Mouse (Mus musculus) liver, embryonic 16.5 days (tissue): Measurements from ENCODE around the gene Srprb. TPM values are rescaled to one million over a fixed set of nuclear protein-coding genes. Genes with fewer than 3 reads are reported as not detected.

Source experiments
- ATAC-seq: fragments of 200-750 bp; cut with Nextera tagmentation; 2 replicates; pipeline ENCODE4 v1.8.0; 2017; ENCODE audit warnings: low read depth, mild to moderate bottlenecking, moderate number of reproducible peaks, moderate library complexity
- H3K27ac ChIP-seq: fragments of 300-500 bp; sonication (generic); 2 replicates; pipeline ENCODE4 v1.5.1; 2014; ENCODE audit warnings: mild to moderate bottlenecking, low read length
- H3K27me3 ChIP-seq: fragments of 300-500 bp; sonication (generic); 2 replicates; pipeline ENCODE4 v1.6.1; 2014; ENCODE audit warnings: low read depth, low read length, mixed read lengths; ENCODE audit not compliant: control insufficient read depth, insufficient read depth
- H3K36me3 ChIP-seq: fragments of 300-500 bp; sonication (generic); 2 replicates; pipeline ENCODE4 v1.6.1; 2014; ENCODE audit warnings: mild to moderate bottlenecking; ENCODE audit not compliant: control insufficient read depth, insufficient read depth
- H3K4me1 ChIP-seq: fragments of 300-500 bp; sonication (generic); 2 replicates; pipeline ENCODE4 v1.6.1; 2014; ENCODE audit warnings: low read depth, low read length, mixed read lengths; ENCODE audit not compliant: control insufficient read depth
- H3K4me2 ChIP-seq: fragments of 300-500 bp; sonication (generic); 2 replicates; pipeline ENCODE4 v1.6.1; 2014; ENCODE audit warnings: low read depth, low read length, mixed read lengths
- H3K4me3 ChIP-seq: fragments of 300-500 bp; sonication (generic); 2 replicates; pipeline ENCODE4 v1.5.1; 2014; ENCODE audit warnings: low read depth, mild to moderate bottlenecking, low read length
- H3K9ac ChIP-seq: fragments of 300-500 bp; sonication (generic); 2 replicates; pipeline ENCODE4 v1.6.1; 2014; ENCODE audit warnings: low read depth, low read length
- H3K9me3 ChIP-seq: fragments of 300-500 bp; sonication (generic); replicated peaks from 2 replicates; pipeline ENCODE4 v1.6.1; 2016; ENCODE audit warnings: low read length; ENCODE audit not compliant: control insufficient read depth
- WGBS: fragments of 180-500 bp; shearing (Covaris S2); extraction: QIAGEN DNeasy Blood & Tissue Kit; methylation state at CpG from one replicate; pipeline ENCODE4 v1.1.7; 2014; ENCODE audit not compliant: insufficient replicate concordance; 5-methylcytosine and 5-hydroxymethylcytosine counted together
- polyA plus RNA-seq: library from polyadenylated mRNA; unstranded; fragments of >200 nt; fragmentation: Nextera tagmentation; extraction: Ambion mirVana; gene quantifications from 2 replicates; pipeline ENCODE4 v1.2.1, GENCODE M21; 2015

Gene Srprb
- polyA plus RNA-seq: 16.9 and 17.2 TPM in 2 replicates

- 0 out of 2 replicates have a peak within 1 kb of the TSS, but pooled peaks have one; percentile 58 for H3K27ac ChIP-seq
- peak; percentile 97 for ATAC-seq
Observed at GRCm38 (mm10) chr9:103201561-103202260, at the start of gene Srprb. TSS of gene Srprb (minus strand) at chr9:103202137.

GRCm38 (mm10) chr9:103248618-103249017 is 46.7 kb upstream of the Srprb start:
- Histone ChIP-seq H3K4me1 (peaks cover 4% of the 10 kb centered on the region), H3K9ac (no peak overlapping the region), H3K27ac (no peak overlapping the region), H3K4me2 (no peak overlapping the region), H3K36me3 (peaks cover 8% of the 10 kb centered on the region), H3K9me3 (no peaks in the 10 kb centered on the region; the same call in 1 of the 2 replicates), H3K27me3 (no peaks in the 10 kb centered on the region), H3K4me3 (no peak overlapping the region)
- 56% methylated on average over 4 of the region's 4 CpGs for WGBS
- ATAC-seq: no peak

More at GRCm38 (mm10) chr9:103201561-103202260, at the start of gene Srprb:
- Histone ChIP-seq H3K9ac (peak within 1 kb of the TSS; percentile 81), H3K27me3 (no peaks in the 10 kb centered on the region), H3K9me3 (no peaks in the 10 kb centered on the region), H3K4me1 (peaks cover 13% of the 10 kb centered on the region; the same call in 1 of the 2 replicates), H3K36me3 (peaks cover 9% of the 10 kb centered on the region; the same call in 1 of the 2 replicates), H3K4me3 (peak within 1 kb of the TSS; percentile 86), H3K4me2 (peak within 1 kb of the TSS; percentile 84)
- WGBS: under 1% methylated on average over 45 of the region's 45 CpGs

GRCm38 (mm10) chr9:103246526-103247168 is 44.7 kb upstream of the Srprb start:
- peak; percentile 55 for ATAC-seq
- 41% methylated on average over 8 of the region's 8 CpGs for WGBS
- Histone ChIP-seq H3K9ac (no peak overlapping the region), H3K4me1 (peaks cover 6% of the 10 kb centered on the region), H3K27me3 (no peaks in the 10 kb centered on the region), H3K27ac (no peak overlapping the region), H3K4me3 (no peak overlapping the region), H3K9me3 (no peaks in the 10 kb centered on the region), H3K4me2 (no peak overlapping the region), H3K36me3 (peaks cover 5% of the 10 kb centered on the region; the same call in 1 of the 2 replicates)

- WGBS: 58% methylated on average over 4 of the region's 4 CpGs
- no peaks in the 10 kb centered on the region for H3K27me3 ChIP-seq
- H3K4me2 ChIP-seq: no peak overlapping the region; the same call in 1 of the 2 replicates
- H3K9me3 ChIP-seq: no peaks in the 10 kb centered on the region
- H3K4me1 ChIP-seq: peaks cover 9% of the 10 kb centered on the region
- peak overlapping the region; percentile 75 for H3K27ac ChIP-seq
- no peak overlapping the region for H3K9ac ChIP-seq
- peak; percentile 84 for ATAC-seq
- no peak overlapping the region for H3K4me3 ChIP-seq
- no peaks in the 10 kb centered on the region for H3K36me3 ChIP-seq
Observed at GRCm38 (mm10) chr9:103243640-103244039, 41.7 kb upstream of the Srprb start.

GRCm38 (mm10) chr9:103241206-103241605 is 39.3 kb upstream of the Srprb start:
- Histone ChIP-seq H3K9me3 (no peaks in the 10 kb centered on the region), H3K27me3 (no peaks in the 10 kb centered on the region), H3K36me3 (no peaks in the 10 kb centered on the region), H3K9ac (no peak overlapping the region), H3K4me2 (no peak overlapping the region), H3K27ac (peak overlapping the region; percentile 74), H3K4me3 (no peak overlapping the region), H3K4me1 (peaks cover 4% of the 10 kb centered on the region)
- WGBS: 47% methylated on average over 2 of the region's 2 CpGs
- ATAC-seq: peak; percentile 60

GRCm38 (mm10) chr9:103239471-103239870 is 37.5 kb upstream of the Srprb start:
- Histone ChIP-seq H3K4me2 (no peak overlapping the region), H3K4me1 (peaks cover 4% of the 10 kb centered on the region), H3K9me3 (no peaks in the 10 kb centered on the region), H3K27ac (no peak overlapping the region), H3K36me3 (no peaks in the 10 kb centered on the region), H3K9ac (no peak overlapping the region), H3K4me3 (no peak overlapping the region), H3K27me3 (no peaks in the 10 kb centered on the region)
- no peak for ATAC-seq
- 74% methylated on average over 6 of the region's 6 CpGs for WGBS

GRCm38 (mm10) chr9:103234565-103235165 is 32.7 kb upstream of the Srprb start:
- Histone ChIP-seq H3K4me2 (no peak overlapping the region), H3K27me3 (no peaks in the 10 kb centered on the region), H3K9ac (no peak overlapping the region), H3K27ac (peak overlapping the region; percentile 84), H3K4me3 (no peak overlapping the region), H3K4me1 (peaks cover 14% of the 10 kb centered on the region), H3K9me3 (no peaks in the 10 kb centered on the region), H3K36me3 (no peaks in the 10 kb centered on the region)
- WGBS: 39% methylated on average over 7 of the region's 7 CpGs
- peak; percentile 56 for ATAC-seq

- no peaks in the 10 kb centered on the region for H3K36me3 ChIP-seq
- no peaks in the 10 kb centered on the region for H3K27me3 ChIP-seq
- H3K4me3 ChIP-seq: no peak overlapping the region
- peak overlapping the region; percentile 84 for H3K27ac ChIP-seq
- H3K9ac ChIP-seq: no peak overlapping the region
- no peaks in the 10 kb centered on the region for H3K9me3 ChIP-seq
- no peak overlapping the region for H3K4me2 ChIP-seq
- WGBS: 26% methylated on average over 7 of the region's 7 CpGs
- ATAC-seq: peak; percentile 20; the same call in 1 of the 2 replicates
- H3K4me1 ChIP-seq: peaks cover 13% of the 10 kb centered on the region
Observed at GRCm38 (mm10) chr9:103234059-103234458, 32.1 kb upstream of the Srprb start.
